Mouse (Mus musculus): Measurements from ENCODE around the gene Sec24a.
"Not testable (repeated sequence)": the region's sequence is repeated elsewhere in the genome, so short reads cannot be mapped to it uniquely, and the experiment has no call there.

Sec24a gene

GRCm38 (mm10) chr11:51681324-51681975 lies 82.0 kb downstream of the Sec24a start:
- DNase-seq: peak; percentile 86

GRCm38 (mm10) chr11:51679466-51679865 lies 84.0 kb downstream of the Sec24a start:
- no peak for DNase-seq

- DNase-seq: no peak
Measured at GRCm38 (mm10) chr11:51677737-51678418, 85.6 kb downstream of the Sec24a start.

GRCm38 (mm10) chr11:51675386-51675785 lies 88.0 kb downstream of the Sec24a start:
- no peak for DNase-seq

GRCm38 (mm10) chr11:51673291-51673690 lies 90.1 kb downstream of the Sec24a start:
- no peak for DNase-seq

GRCm38 (mm10) chr11:51671376-51671775 lies 92.1 kb downstream of the Sec24a start:
- DNase-seq: no peak

- DNase-seq: no peak
Measured at GRCm38 (mm10) chr11:51670846-51671245, 92.6 kb downstream of the Sec24a start.

GRCm38 (mm10) chr11:51664747-51665146 lies 98.7 kb downstream of the Sec24a start:
- not testable (repeated sequence) for DNase-seq

- DNase-seq: no peak
Measured at GRCm38 (mm10) chr11:51662632-51663031, 100.8 kb downstream of the Sec24a start.

GRCm38 (mm10) chr11:51661867-51662365 lies 101.5 kb downstream of the Sec24a start:
- DNase-seq: no peak

- peak; percentile 55 for DNase-seq
Measured at GRCm38 (mm10) chr11:51658705-51659104, 104.7 kb downstream of the Sec24a start.

- DNase-seq: no peak
Measured at GRCm38 (mm10) chr11:51658291-51658690, 105.1 kb downstream of the Sec24a start.

GRCm38 (mm10) chr11:51656798-51657521 lies 106.5 kb downstream of the Sec24a start:
- DNase-seq: no peak

GRCm38 (mm10) chr11:51654891-51655290 lies 108.5 kb downstream of the Sec24a start:
- no peak for DNase-seq

GRCm38 (mm10) chr11:51653736-51654135 lies 109.7 kb downstream of the Sec24a start:
- no peak for DNase-seq

- DNase-seq: no peak
Measured at GRCm38 (mm10) chr11:51652889-51653418, 110.5 kb downstream of the Sec24a start.

- DNase-seq: no peak
Measured at GRCm38 (mm10) chr11:51650691-51651515, 112.5 kb downstream of the Sec24a start, which contains the start of the genes N4bp3 and D930048N14Rik. N4bp3 (minus strand) TSS chr11:51650842. D930048N14Rik (plus strand) TSS chr11:51650954.

- no peak for DNase-seq
Measured at GRCm38 (mm10) chr11:51650261-51650660, 113.2 kb downstream of the Sec24a start.

- DNase-seq: peak; percentile 57
Measured at GRCm38 (mm10) chr11:51649889-51650199, 113.6 kb downstream of the Sec24a start.

- no peak for DNase-seq
Measured at GRCm38 (mm10) chr11:51649111-51649888, 114.1 kb downstream of the Sec24a start.

GRCm38 (mm10) chr11:51648566-51648965 lies 114.9 kb downstream of the Sec24a start:
- DNase-seq: no peak
